Mouse (Mus musculus): ENCODE data around the gene Wdr73.

DNA sequence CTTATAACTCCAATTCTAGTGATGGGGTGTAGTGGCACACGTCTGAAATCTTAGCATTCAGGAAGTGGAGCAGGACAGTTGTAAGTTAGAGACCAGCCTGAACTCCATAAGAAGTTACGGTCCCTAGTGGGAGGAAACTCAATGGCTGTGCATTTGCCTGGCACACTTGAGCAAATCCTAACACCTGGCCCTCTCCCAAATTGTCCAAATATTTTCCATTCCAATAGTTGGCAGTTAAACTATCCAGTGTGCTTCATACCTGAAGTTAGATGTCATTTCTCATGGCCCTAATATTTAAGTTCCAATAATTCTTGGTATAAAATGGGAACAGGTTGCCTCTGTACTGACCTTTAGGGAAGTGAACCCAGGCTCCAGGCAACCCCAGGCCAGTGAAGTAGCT is 32.4 kb downstream of the Wdr73 start:
- TF ChIP-seq BHLHE40 (IDR thresholded peaks at IDR 0.05; ENCODE audit: borderline replicate concordance, low read depth, low read length) (no peak), ETS1 (IDR thresholded peaks at IDR 0.05; ENCODE audit: low read depth, low read length) (no peak), CTCF (IDR thresholded peaks at IDR 0.05 in 2 of 3, conservative IDR thresholded peaks at IDR 0.05 in 1 of 3; ENCODE audit: control insufficient read depth in 1 of 3, insufficient read depth in 1 of 3, low read depth in 2 of 3, low read length in 3 of 3, poor library complexity in 1 of 3, severe bottlenecking in 1 of 3) (no peak), MEF2A (IDR thresholded peaks at IDR 0.05; ENCODE audit: extremely low read depth, insufficient replicate concordance, low read depth, low read length, poor library complexity, severe bottlenecking) (no peak), POLR2A (IDR thresholded peaks at IDR 0.05; ENCODE audit: control insufficient read depth in 1 of 2, insufficient read depth in 1 of 2, low read depth in 1 of 2, low read length in 2 of 2, poor library complexity in 1 of 2) (no peak), CHD2 (IDR thresholded peaks at IDR 0.05; ENCODE audit: low read length) (no peak), RAD21 (IDR thresholded peaks at IDR 0.05; ENCODE audit: low read depth, low read length) (no peak), CHD1 (IDR thresholded peaks at IDR 0.05; ENCODE audit: low read depth, low read length) (no peak), POLR2AphosphoS2 (IDR thresholded peaks at IDR 0.05; ENCODE audit: low read length) (no peak)
